Mouse (Mus musculus) bone marrow macrophage, adult 2 months (primary cell): ENCODE data around the gene Ifnar1.

Source experiments
- CTCF ChIP-seq: IDR thresholded peaks from 2 replicates; pipeline ENCODE4 v1.5.1; 2012; ENCODE audit warnings: low read depth, mild to moderate bottlenecking, low read length, moderate library complexity
- POLR2A ChIP-seq: IDR thresholded peaks from 2 replicates; pipeline ENCODE4 v1.6.1; 2012; ENCODE audit warnings: mild to moderate bottlenecking, low read depth, low read length, borderline replicate concordance

GRCm38 (mm10) chr16:91547974-91548373 is 62.9 kb downstream of the Ifnar1 start:
- TF ChIP-seq CTCF: no peak
- no peak for TF ChIP-seq POLR2A
